Mouse (Mus musculus): Measurements from ENCODE around the gene Actbl2. TPM values are rescaled to one million over a fixed set of nuclear protein-coding genes. Genes with fewer than 3 reads are reported as not detected.

Gene Actbl2
- polyA plus RNA-seq, 1 experiment from 2014 or later, result not detected

DNA sequence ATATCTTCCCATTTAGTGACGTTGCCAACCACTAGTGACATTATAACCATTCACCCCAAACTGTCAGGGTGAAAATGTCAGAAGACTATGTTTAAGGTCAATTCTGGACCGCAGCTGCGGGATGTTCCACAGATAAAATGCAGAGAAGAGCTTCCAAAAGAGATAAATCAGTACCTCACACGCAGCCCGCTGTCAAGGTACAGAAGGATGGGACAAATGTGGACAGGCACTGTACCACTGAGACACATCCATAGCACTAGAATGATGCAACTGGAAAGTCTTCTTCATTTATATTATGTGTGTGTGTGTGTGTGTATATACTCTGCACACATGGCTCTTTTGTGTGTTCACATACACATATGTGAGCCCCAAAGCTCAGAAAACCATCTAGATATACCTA lies 49.9 kb downstream of the Actbl2 start:
- no peaks in the 10 kb centered on the region for H3K36me3 ChIP-seq (replicated peaks; ENCODE audit: insufficient read depth, low read length)
- no peak overlapping the region for H3K9ac ChIP-seq (replicated peaks)
- no peak for ATAC-seq
- H3K4me2 ChIP-seq (ENCODE audit: low read depth, low read length), result no peak overlapping the region
- H3K4me1 ChIP-seq (ENCODE audit: insufficient read depth), result no peaks in the 10 kb centered on the region
- peaks cover 2% of the 10 kb centered on the region; the same call in 1 of the 2 replicates for H3K27me3 ChIP-seq (ENCODE audit: insufficient read depth, low read length)
- H3K4me3 ChIP-seq (ENCODE audit: low read depth, low read length), result no peak overlapping the region
- TF ChIP-seq CTCF (IDR thresholded peaks at IDR 0.05; ENCODE audit: low read depth), result no peak
- no peak for TF ChIP-seq EP300 (IDR thresholded peaks at IDR 0.05; ENCODE audit: low read depth)
- DNase-seq, result no peak
- WGBS (ENCODE audit: insufficient replicate concordance), result 80% methylated on average over 5 of the region's 5 CpGs
- no peaks in the 10 kb centered on the region for H3K9me3 ChIP-seq (ENCODE audit: low read length)
- H3K27ac ChIP-seq (ENCODE audit: low read depth), result no peak overlapping the region

Other genes with a start within 250 kb of the Actbl2 start
- gene Gpbp1, start 235.1 kb downstream of the Actbl2 start, polyA plus RNA-seq (2015; fragmentation: Nextera tagmentation; extraction: Ambion mirVana), result 24.8 and 25.2 TPM in 2 replicates

Data from liver, postnatal 0 days (tissue).